Mouse (Mus musculus) gastrocnemius, adult 18-20 months (tissue): ENCODE measurements around the gene Sdsl. TPM values are rescaled to one million over a fixed set of nuclear protein-coding genes. Genes with fewer than 3 reads are reported as not detected.
A peak's percentile ranks its signal among the peaks of the same experiment; 100 is the strongest.
"Not testable (repeated sequence)": the region's sequence is repeated elsewhere in the genome, so short reads cannot be mapped to it uniquely, and the experiment has no call there.

ENCODE experiments used
- DNase-seq: peaks from one replicate; pipeline ENCODE4 v3.0.0; 2021; ENCODE audit warnings: low spot score
- long read RNA-seq, 2 experiments: library from polyadenylated mRNA; stranded (forward); transcript quantifications; one replicate each; pipeline ENCODE4 v2.0.0; 2021
- total RNA-seq, 2 experiments: library from RNA; stranded (reverse); gene quantifications; 2 replicates each; pipeline ENCODE4 v1.2.3; 2021

Sdsl gene
- total RNA-seq: under 1 TPM in 1 of 2 experiments, not detected in 1; 0.41 TPM
- long read RNA-seq, experiment 1, partial matches to known transcripts: 1 of 1 reads
- long read RNA-seq, experiment 1, other reads (novel, unspliced or antisense): 0 of 1 reads
- long read RNA-seq, experiment 2: 0 reads

GRCm38 (mm10) chr5:120472770-120473169 lies at the start of gene Sdsl:
Gene Sdsl, minus strand, starts transcription at chr5:120472810.
- DNase-seq: no peak

GRCm38 (mm10) chr5:120517552-120517951 lies 44.9 kb upstream of the Sdsl start:
- DNase-seq: peak; percentile 69

GRCm38 (mm10) chr5:120516221-120516984 lies 43.8 kb upstream of the Sdsl start:
- no peak for DNase-seq

- DNase-seq: no peak
Observed at GRCm38 (mm10) chr5:120515451-120515850, 42.8 kb upstream of the Sdsl start.

GRCm38 (mm10) chr5:120514754-120515153 lies 42.1 kb upstream of the Sdsl start:
- DNase-seq: peak; percentile 45

GRCm38 (mm10) chr5:120514031-120514677 lies 41.5 kb upstream of the Sdsl start:
- DNase-seq: no peak

GRCm38 (mm10) chr5:120512911-120513555 lies 40.4 kb upstream of the Sdsl start:
- no peak for DNase-seq

GRCm38 (mm10) chr5:120511643-120512220 lies 39.1 kb upstream of the Sdsl start:
- peak; percentile 59 for DNase-seq

GRCm38 (mm10) chr5:120510982-120511642 lies 38.5 kb upstream of the Sdsl start, which contains the start of gene Slc8b1:
Gene Slc8b1, plus strand, starts transcription at chr5:120511168.
- DNase-seq: peak; percentile 98

GRCm38 (mm10) chr5:120507311-120507710 lies 34.7 kb upstream of the Sdsl start:
- no peak for DNase-seq

GRCm38 (mm10) chr5:120506490-120506889 lies 33.9 kb upstream of the Sdsl start:
- DNase-seq: no peak

- no peak for DNase-seq
Observed at GRCm38 (mm10) chr5:120505781-120506180, 33.2 kb upstream of the Sdsl start.

GRCm38 (mm10) chr5:120505368-120505767 lies 32.8 kb upstream of the Sdsl start:
- peak; percentile 90 for DNase-seq

- peak; percentile 79 for DNase-seq
Observed at GRCm38 (mm10) chr5:120503144-120503795, 30.7 kb upstream of the Sdsl start, which contains the start of gene Plbd2. Gene Plbd2, minus strand, starts transcription at chr5:120503625.

- no peak for DNase-seq
Observed at GRCm38 (mm10) chr5:120502675-120503143, 30.1 kb upstream of the Sdsl start.

- no peak for DNase-seq
Observed at GRCm38 (mm10) chr5:120502147-120502621, 29.6 kb upstream of the Sdsl start.

- not testable (repeated sequence) for DNase-seq
Observed at GRCm38 (mm10) chr5:120500609-120501008, 28.0 kb upstream of the Sdsl start.

- no peak for DNase-seq
Observed at GRCm38 (mm10) chr5:120499202-120499601, 26.6 kb upstream of the Sdsl start.

- no peak for DNase-seq
Observed at GRCm38 (mm10) chr5:120497071-120497470, 24.5 kb upstream of the Sdsl start.

GRCm38 (mm10) chr5:120495703-120496226 lies 23.2 kb upstream of the Sdsl start:
- DNase-seq: no peak
